Mouse (Mus musculus) gastrocnemius, adult 2 months (tissue): Measurements from ENCODE around the gene Smarcc1. TPM values are rescaled to one million over a fixed set of nuclear protein-coding genes. Genes with fewer than 3 reads are reported as not detected.
"Not testable (repeated sequence)": the region's sequence is repeated elsewhere in the genome, so short reads cannot be mapped to it uniquely, and the experiment has no call there.

Source experiments
- DNase-seq: peaks from one replicate; pipeline ENCODE4 v3.0.0; 2022
- H3K27ac ChIP-seq: fragments of 200-600 bp; 2 replicates; pipeline ENCODE4 v1.8.1; 2022; ENCODE audit warnings: mild to moderate bottlenecking
- H3K4me3 ChIP-seq: fragments of 200-600 bp; 2 replicates; pipeline ENCODE4 v1.8.1; 2022; ENCODE audit warnings: mild to moderate bottlenecking, moderate library complexity
- CTCF ChIP-seq: fragments of 200-600 bp; IDR thresholded peaks from 2 replicates; pipeline ENCODE4 v1.8.1; 2022; ENCODE audit warnings: antibody characterized with exemption, mild to moderate bottlenecking, moderate library complexity
- intact Hi-C: fragments of 180-260 bp; cut with DNase I; formaldehyde crosslinking; loops from one replicate; pipeline ENCODE4 v1.15.1; 2025
- long read RNA-seq, 2 experiments: library from polyadenylated mRNA; stranded (forward); transcript quantifications; one replicate each; pipeline ENCODE4 v2.0.0; 2021
- total RNA-seq, 2 experiments: library from RNA; stranded (reverse); gene quantifications; 2 replicates each; pipeline ENCODE4 v1.2.3; 2021

The Smarcc1 gene
- total RNA-seq = 10 to 100 TPM; 21.0 to 25.6 TPM
- long read RNA-seq, experiment 1, full-length matches to known transcripts = 25 of 39 reads
- long read RNA-seq, experiment 1, partial matches to known transcripts = 6 of 39 reads
- long read RNA-seq, experiment 1, other reads (novel, unspliced or antisense) = 8 of 39 reads
- long read RNA-seq, experiment 2, full-length matches to known transcripts = 31 of 36 reads
- long read RNA-seq, experiment 2, partial matches to known transcripts = 3 of 36 reads
- long read RNA-seq, experiment 2, other reads (novel, unspliced or antisense) = 2 of 36 reads

GRCm38 (mm10) chr9:110116977-110117778 is at the start of gene Smarcc1:
Gene Smarcc1 (plus strand): TSS chr9:110117708.
- intact Hi-C loops = loop anchor here (10.0 kb wide), 1 partner anchor 188 kb away; the partner anchor contains the start of gene Elp6
- DNase-seq = peak; percentile 93
- peak within 1 kb of the TSS; percentile 92 for H3K27ac ChIP-seq
- peak within 1 kb of the TSS; percentile 97 for H3K4me3 ChIP-seq
- TF ChIP-seq CTCF = no peak

- DNase-seq = no peak
Observed at GRCm38 (mm10) chr9:110068745-110069144, 48.8 kb upstream of the Smarcc1 start.

GRCm38 (mm10) chr9:110070358-110070757 is 47.1 kb upstream of the Smarcc1 start:
- Histone ChIP-seq H3K4me3 (no peak overlapping the region), H3K27ac (peak overlapping the region; percentile 69)
- peak; percentile 81 for DNase-seq
- TF ChIP-seq CTCF = no peak
- intact Hi-C loops = no loop called here

More at GRCm38 (mm10) chr9:110068745-110069144, 48.8 kb upstream of the Smarcc1 start:
- H3K27ac ChIP-seq = peak overlapping the region; percentile 72; the same call in 1 of the 2 replicates
- no peak for TF ChIP-seq CTCF
- H3K4me3 ChIP-seq = no peak overlapping the region
- intact Hi-C loops = no loop called here

- no peak for TF ChIP-seq CTCF
- DNase-seq = no peak
- H3K4me3 ChIP-seq = no peak overlapping the region
- intact Hi-C loops = no loop called here
- H3K27ac ChIP-seq = peak overlapping the region; percentile 69; the same call in 1 of the 2 replicates
Observed at GRCm38 (mm10) chr9:110071011-110071410, 46.5 kb upstream of the Smarcc1 start.

GRCm38 (mm10) chr9:110071843-110072242 is 45.7 kb upstream of the Smarcc1 start:
- intact Hi-C loops = loop anchor here (1.0 kb wide), 2 partner anchors 87 to 178 kb away; no protein-coding TSS in a partner anchor
- peak overlapping the region; percentile 69; the same call in 1 of the 2 replicates for H3K27ac ChIP-seq

GRCm38 (mm10) chr9:110076468-110076867 is 41.0 kb upstream of the Smarcc1 start:
- intact Hi-C loops, H3K4me3 ChIP-seq, DNase-seq, H3K27ac ChIP-seq: not testable (repeated sequence)

More at GRCm38 (mm10) chr9:110071843-110072242, 45.7 kb upstream of the Smarcc1 start:
- H3K4me3 ChIP-seq = no peak overlapping the region
- peak; percentile 86 for TF ChIP-seq CTCF
- DNase-seq = peak; percentile 75

- Histone ChIP-seq H3K27ac (peak overlapping the region; percentile 4; the same call in 1 of the 2 replicates), H3K4me3 (no peak overlapping the region)
- DNase-seq = no peak
- no peak for TF ChIP-seq CTCF
- intact Hi-C loops = no loop called here
Observed at GRCm38 (mm10) chr9:110081066-110081465, 36.4 kb upstream of the Smarcc1 start.

- DNase-seq = peak; percentile 75
- peak overlapping the region; percentile 79 for H3K27ac ChIP-seq
- peak overlapping the region; percentile 14; the same call in 1 of the 2 replicates for H3K4me3 ChIP-seq
- no peak for TF ChIP-seq CTCF
- intact Hi-C loops = no loop called here
Observed at GRCm38 (mm10) chr9:110084201-110084964, 33.1 kb upstream of the Smarcc1 start.

- H3K27ac ChIP-seq = peak overlapping the region; percentile 79; the same call in 1 of the 2 replicates
- intact Hi-C loops = no loop called here
- DNase-seq = no peak
- TF ChIP-seq CTCF = no peak
- H3K4me3 ChIP-seq = no peak overlapping the region
Observed at GRCm38 (mm10) chr9:110085693-110086092, 31.8 kb upstream of the Smarcc1 start.

GRCm38 (mm10) chr9:110093303-110093702 is 24.2 kb upstream of the Smarcc1 start:
- peak; percentile 29; the same call in 1 of the 2 replicates for TF ChIP-seq CTCF
- Histone ChIP-seq H3K4me3 (no peak overlapping the region), H3K27ac (no peak overlapping the region)
- DNase-seq = no peak
- intact Hi-C loops = no loop called here

- intact Hi-C loops = no loop called here
- Histone ChIP-seq H3K27ac (no peak overlapping the region), H3K4me3 (no peak overlapping the region)
- DNase-seq = no peak
- TF ChIP-seq CTCF = peak; percentile 2; the same call in 1 of the 2 replicates
Observed at GRCm38 (mm10) chr9:110094761-110095160, 22.7 kb upstream of the Smarcc1 start.

- intact Hi-C loops = no loop called here
- Histone ChIP-seq H3K27ac (no peak overlapping the region), H3K4me3 (no peak overlapping the region)
- no peak for DNase-seq
- TF ChIP-seq CTCF = no peak
Observed at GRCm38 (mm10) chr9:110097791-110098190, 19.7 kb upstream of the Smarcc1 start.
